Mouse (Mus musculus) retina, postnatal 1 day (tissue): ENCODE results near the gene Rpl41.
"Not testable (repeated sequence)": the region's sequence is repeated elsewhere in the genome, so short reads cannot be mapped to it uniquely, and the experiment has no call there.

Source experiments
- DNase-seq: peaks from one replicate; pipeline ENCODE4 v3.0.0-alpha.2; 2012

Rpl41 gene

DNA sequence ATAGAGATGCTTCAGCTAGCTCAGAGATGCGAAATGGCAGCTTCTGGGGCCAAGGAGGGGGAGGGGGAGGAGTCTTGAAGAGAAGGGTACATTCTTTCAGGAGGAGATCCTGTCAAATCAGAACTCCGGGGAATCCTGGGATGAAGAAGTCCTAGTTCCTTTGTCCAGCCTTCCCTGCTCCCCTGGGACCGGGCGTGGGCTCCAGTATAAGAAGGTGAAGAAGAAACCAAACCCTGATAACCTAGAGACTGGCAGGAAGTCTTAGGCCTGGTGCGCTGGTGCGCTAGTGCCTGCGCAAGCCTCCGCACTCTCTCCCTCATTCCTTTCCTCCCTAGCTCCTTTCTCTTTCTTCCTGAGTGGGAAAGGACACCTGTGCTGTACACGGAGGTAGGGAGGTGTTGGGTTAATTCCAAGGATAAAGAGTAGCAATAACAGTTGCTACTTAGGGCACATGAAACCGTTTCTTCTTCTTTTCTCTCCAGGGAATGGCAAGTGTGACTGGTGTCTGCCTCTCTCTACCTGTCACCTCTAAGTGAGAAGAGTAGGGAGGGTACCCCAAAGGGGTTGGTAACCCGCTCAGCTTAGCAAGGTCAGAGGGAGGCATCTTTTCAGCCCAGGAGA is 24.9 kb downstream of the Rpl41 start:
- DNase-seq, result peak; percentile 51

DNA sequence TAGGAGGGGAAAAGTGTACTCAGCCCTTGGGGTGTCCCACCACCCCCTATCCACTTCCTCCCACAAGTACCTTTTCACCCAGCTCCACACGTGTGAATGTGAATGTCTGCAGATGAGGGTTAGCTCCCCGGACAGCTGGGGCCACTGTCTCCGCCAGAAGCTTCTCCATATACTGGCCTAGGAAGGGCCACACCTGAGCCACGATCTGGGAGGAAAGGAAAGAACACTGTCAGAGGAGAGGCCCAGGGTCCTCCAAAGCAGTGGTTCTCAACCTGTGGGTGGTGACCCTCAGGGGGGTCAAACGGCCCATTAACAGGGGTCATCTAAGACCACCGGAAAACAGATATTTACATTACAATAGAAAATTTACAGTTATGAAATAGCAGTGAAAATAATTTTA is 26.8 kb downstream of the Rpl41 start:
- DNase-seq, result no peak

DNA sequence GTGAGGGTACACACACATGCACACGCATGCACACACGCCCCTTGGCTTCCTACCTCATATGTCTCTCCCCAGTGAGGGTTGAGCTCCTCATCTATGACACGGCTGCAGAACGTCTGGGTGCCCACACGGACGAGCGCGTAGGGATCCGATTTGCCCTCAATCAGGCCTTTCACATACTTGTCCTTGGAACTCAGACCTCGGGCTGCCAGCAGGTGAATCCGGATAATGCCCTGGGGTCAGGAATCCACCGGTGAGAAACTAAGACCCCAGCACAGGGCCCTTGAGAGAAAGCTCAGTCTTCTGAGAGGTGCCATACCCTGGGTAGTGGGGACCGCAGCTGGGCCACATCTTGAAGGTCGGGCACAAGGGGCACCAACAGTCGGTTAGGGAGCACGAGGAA is 28.5 kb downstream of the Rpl41 start:
- no peak for DNase-seq

- peak; percentile 58 for DNase-seq
Measured at GRCm38 (mm10) chr10:128518833-128519232, 30.3 kb downstream of the Rpl41 start.

DNA sequence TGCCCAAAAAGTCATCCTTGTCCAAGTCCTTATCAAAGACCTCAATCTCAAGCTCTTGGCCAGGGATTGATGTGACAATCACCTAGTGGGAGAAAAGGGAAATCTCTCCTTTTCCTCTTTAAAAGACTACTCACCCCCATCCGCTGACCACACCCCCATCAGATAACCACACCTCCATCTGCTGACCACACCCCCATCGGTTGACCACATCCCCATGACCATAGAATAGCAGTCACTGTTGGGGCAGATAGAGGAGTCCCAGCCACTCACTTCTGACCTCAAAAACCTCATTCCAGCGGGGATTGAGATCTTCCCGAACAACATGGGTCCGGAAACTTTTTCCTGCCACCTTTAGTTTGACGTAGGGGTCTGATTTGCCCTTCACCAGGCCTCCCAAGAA is 32.4 kb downstream of the Rpl41 start:
- DNase-seq, result no peak

DNA sequence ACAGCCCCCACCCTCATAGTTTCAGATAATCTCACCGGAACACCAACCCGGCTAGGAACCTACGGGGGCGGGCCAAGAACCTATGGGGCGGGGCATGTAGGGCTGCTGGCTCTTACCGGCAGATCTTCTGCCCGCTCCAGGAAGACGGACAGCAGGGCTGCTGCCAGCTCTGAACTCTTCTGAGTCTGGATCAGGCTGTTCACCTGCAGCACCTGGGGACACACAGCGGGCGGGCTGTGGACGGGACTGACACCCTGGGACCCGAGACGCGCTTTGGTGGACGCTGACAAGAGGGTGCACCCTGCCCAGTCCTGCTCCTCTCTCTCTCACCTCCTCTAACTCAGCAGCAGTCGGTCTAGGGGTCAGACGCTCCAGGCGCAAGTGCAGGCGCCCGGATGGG is 33.1 kb downstream of the Rpl41 start:
- DNase-seq, result no peak

DNA sequence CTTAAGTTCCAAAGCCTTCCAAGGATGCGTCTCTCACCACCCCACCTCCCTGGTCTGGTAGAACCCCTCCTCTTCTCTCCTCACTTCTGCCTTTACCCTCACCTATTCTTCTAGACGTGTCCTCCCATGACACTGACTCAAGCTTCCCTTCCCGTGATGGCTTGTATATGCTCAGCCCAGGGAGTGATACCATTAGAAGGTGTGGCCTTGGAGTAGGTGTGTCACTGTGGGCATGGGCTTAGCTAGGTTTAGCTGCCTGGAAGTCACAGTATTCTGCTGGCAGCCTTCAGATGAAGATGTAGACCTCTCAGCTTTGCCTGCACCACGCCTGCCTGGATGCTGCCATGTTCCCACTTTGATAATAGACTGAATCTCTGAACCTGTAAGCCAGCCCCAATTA is 34.1 kb downstream of the Rpl41 start:
- DNase-seq, result no peak

- no peak for DNase-seq
Measured at GRCm38 (mm10) chr10:128511761-128512160, 37.3 kb downstream of the Rpl41 start.

DNA sequence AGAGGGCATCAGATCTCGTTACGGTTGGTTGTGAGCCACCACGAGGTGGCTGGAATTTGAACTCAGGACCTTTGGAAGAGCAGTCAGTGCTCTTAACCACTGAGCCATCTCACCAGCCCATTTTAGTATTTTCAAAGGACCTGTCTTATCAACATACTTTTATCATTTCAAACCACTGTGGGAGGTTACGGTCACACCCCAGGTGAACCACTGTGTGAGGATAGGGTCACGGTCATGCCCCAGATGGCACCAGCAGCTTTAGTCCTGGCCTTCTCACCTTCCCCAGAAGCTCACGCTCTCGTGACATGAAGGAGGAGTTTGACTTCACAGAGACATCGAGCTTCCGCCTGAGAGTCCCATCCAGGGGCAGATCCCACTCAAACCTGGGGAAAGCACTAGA is 37.9 kb downstream of the Rpl41 start:
- DNase-seq, result no peak

DNA sequence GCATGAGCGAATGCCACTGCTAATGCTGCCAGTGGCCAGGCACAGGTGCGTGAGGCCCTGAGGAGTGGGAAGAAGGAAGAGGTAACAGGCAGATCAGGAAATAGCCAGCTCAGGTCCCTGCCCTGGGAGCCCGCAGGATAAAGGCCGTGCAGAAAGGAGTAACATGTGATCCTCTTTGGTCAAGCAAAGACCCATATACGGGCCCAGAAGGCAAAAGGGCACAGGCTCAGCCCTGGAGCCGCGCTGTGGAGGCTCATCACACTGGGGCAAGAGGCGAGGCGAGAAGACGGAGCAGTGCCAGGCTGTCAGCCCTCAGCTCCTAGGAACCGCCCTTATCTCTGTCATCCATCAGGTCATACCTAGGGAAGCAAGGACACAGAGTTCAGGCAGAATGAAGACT is 38.8 kb downstream of the Rpl41 start:
- no peak for DNase-seq

GRCm38 (mm10) chr10:128509831-128510230 is 39.3 kb downstream of the Rpl41 start:
- DNase-seq, result no peak

GRCm38 (mm10) chr10:128509203-128509602 is 39.9 kb downstream of the Rpl41 start:
- DNase-seq, result no peak

DNA sequence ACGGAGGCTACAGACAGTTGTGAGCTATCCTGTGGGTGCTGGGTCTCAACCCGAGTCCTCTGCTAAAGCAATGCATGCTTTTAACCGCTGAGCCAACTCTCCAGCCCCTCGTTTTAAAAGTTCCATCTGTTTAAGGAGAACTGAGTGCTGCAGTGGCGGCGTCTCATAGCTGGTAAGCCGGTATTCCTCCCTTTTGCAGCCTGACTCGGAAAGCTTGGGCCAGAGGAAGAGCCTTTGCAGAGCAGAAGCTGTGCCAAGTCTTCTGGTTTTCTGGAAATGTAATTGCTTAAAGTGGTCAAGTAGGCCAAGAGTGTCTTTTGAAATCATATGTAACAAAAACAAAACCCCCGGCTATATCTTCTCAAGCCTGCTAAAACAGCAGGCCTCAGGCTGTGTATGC is 40.8 kb downstream of the Rpl41 start:
- no peak for DNase-seq

- no peak for DNase-seq
Measured at GRCm38 (mm10) chr10:128505974-128506373, 43.1 kb downstream of the Rpl41 start.

DNA sequence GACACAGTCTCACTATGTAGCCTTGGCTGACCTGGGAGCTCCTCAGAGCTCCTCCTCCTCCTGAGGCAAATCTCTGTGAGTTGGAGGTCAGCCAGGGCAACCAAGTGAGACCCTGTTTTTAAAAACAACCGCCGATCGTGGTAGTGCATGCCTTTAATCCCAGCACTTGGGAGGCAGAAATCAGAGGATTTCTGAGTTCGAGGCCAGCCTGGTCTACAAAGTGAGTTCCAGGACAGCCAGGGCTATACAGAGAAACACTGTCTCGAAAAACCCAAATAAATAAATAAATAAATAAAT is 43.8 kb downstream of the Rpl41 start:
- not testable (repeated sequence) for DNase-seq

- no peak for DNase-seq
Measured at GRCm38 (mm10) chr10:128504641-128505370, 44.3 kb downstream of the Rpl41 start.

DNA sequence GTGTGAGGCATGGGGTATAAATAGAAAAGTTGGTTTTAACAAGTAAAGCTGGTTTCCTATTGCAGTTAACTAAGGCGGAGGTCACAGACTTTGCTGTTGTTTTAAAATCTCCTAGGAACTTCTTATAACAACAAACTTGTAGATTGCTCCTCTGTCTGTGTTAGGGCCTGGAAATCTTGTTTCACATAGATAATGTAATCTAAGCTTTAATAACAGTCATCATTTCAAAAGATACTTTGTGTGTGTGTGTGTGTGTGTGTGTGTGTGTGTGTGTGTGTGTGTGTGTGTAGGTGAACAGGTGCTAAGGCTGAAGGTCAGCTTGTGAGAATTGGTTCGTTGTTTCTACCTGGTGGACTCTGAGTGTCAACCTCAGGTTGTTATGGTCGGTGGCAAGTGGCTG is 45.1 kb downstream of the Rpl41 start:
- DNase-seq, result no peak

- DNase-seq, result no peak
Measured at GRCm38 (mm10) chr10:128503532-128503931, 45.6 kb downstream of the Rpl41 start.

DNA sequence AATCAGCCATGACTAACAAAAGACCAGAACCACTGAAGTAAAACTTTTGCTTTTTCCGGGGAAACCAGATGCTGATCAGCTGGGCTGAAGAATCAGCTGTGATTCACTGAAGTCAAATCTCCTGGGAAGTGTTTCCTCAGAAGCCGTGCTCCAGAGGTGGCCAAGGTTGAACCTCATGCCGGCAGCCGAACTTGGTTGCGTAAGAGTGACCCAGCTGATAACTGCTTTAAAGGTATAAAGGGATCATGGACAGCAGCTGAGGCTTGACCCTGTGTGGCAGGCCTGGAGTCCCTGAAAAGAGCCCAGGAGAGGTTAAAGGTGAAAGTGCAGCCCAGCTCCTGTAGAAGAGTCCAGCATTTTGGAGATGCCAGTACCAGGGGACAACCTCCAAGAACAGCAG is 46.8 kb downstream of the Rpl41 start:
- DNase-seq, result no peak

DNA sequence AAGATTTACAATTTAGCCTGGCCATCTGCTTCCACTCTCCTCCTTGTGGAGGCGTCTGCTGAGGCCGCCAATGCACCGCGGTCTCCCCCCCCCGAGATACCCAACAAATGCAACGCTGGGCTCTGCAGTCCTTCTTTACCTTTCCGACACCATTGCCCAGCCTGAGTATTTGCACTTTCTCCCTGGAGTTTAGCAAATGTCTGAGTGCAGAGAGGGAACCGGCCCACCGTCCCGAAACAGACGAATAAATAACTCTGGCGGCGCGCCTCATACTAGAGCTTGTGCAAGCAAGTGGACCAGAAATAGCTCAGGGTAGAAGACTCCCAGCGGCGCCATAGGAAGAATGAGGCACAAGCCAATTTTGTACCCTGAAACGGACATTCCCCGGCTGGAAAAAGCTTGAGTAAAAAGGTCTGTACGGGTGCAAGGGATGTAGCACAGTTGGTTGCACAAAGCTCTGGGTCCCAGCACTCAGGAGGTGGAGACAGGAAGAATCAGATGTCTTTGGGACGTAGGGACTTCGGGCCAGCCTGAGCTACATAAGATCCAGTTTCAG is 49.9 kb downstream of the Rpl41 start:
- no peak for DNase-seq

DNA sequence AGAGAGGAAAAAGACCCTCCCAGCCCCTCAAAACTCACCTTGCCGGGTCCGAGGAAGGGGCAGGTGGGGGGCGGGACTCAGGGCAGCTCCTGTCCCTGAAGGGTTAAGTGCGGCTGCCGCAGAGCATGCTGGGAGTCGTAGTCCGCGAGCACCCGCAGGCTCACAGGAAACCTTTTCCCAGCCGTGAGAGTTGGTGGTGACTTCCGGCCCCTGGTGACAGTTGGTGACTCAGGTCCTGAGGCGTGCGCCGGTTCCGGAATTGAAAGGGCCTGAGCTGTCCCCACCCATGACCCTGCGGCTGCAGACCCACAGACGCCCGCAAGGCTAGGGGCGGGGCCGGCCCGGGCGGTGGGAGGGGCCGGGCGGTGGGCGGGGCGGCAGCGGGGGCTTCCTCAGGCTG is 50.5 kb downstream of the Rpl41 start, which contains the start of gene Myl6b:
Gene Myl6b (minus strand): TSS at position 96 of the 400 bp plus-strand sequence.
- DNase-seq, result peak; percentile 99
